Mouse (Mus musculus): ENCODE measurements around the gene Methig1. TPM values are rescaled to one million over a fixed set of nuclear protein-coding genes. Genes with fewer than 3 reads are reported as not detected.
A peak's percentile ranks its signal among the peaks of the same experiment; 100 is the strongest.

The Methig1 gene
- polyA plus RNA-seq, 1 experiment from 2014 or later, result not detected

- WGBS, result 89% methylated on average over 5 of the region's 5 CpGs
- no peak for ATAC-seq
- Histone ChIP-seq H3K9ac (replicated peaks) (no peak overlapping the region), H3K4me2 (replicated peaks) (no peak overlapping the region), H3K9me3 (no peaks in the 10 kb centered on the region), H3K4me3 (replicated peaks) (no peak overlapping the region), H3K4me1 (replicated peaks) (no peaks in the 10 kb centered on the region), H3K36me3 (peaks cover 88% of the 10 kb centered on the region), H3K27me3 (no peaks in the 10 kb centered on the region), H3K27ac (no peak overlapping the region)
Observed at GRCm38 (mm10) chr15:100406088-100406487, 53.1 kb downstream of the Methig1 start.

- no peaks in the 10 kb centered on the region for H3K27me3 ChIP-seq
- no peak for ATAC-seq
- peaks cover 44% of the 10 kb centered on the region for H3K36me3 ChIP-seq
- no peak overlapping the region for H3K27ac ChIP-seq
- H3K4me1 ChIP-seq (replicated peaks), result no peaks in the 10 kb centered on the region
- no peak overlapping the region for H3K4me2 ChIP-seq (replicated peaks)
- no peaks in the 10 kb centered on the region for H3K9me3 ChIP-seq
- no peak overlapping the region for H3K9ac ChIP-seq (replicated peaks)
- WGBS, result 66% methylated on average over 14 of the region's 14 CpGs
- no peak overlapping the region for H3K4me3 ChIP-seq (replicated peaks)
Observed at GRCm38 (mm10) chr15:100410918-100411672, 58.1 kb downstream of the Methig1 start.

- Histone ChIP-seq H3K4me1 (replicated peaks) (no peaks in the 10 kb centered on the region), H3K27ac (no peak overlapping the region), H3K4me3 (replicated peaks) (no peak overlapping the region), H3K27me3 (no peaks in the 10 kb centered on the region), H3K9me3 (no peaks in the 10 kb centered on the region), H3K4me2 (replicated peaks) (no peak overlapping the region), H3K9ac (replicated peaks) (no peak overlapping the region), H3K36me3 (peaks cover 43% of the 10 kb centered on the region)
- WGBS, result 92% methylated on average over 5 of the region's 5 CpGs
- ATAC-seq, result no peak
Observed at GRCm38 (mm10) chr15:100411731-100412130, 58.8 kb downstream of the Methig1 start.

- 75% methylated on average over 4 of the region's 5 CpGs for WGBS
- H3K27me3 ChIP-seq, result no peaks in the 10 kb centered on the region
- no peaks in the 10 kb centered on the region for H3K9me3 ChIP-seq
- H3K4me2 ChIP-seq (replicated peaks), result no peak overlapping the region
- no peak overlapping the region for H3K9ac ChIP-seq (replicated peaks)
- no peak overlapping the region for H3K27ac ChIP-seq
- no peak for ATAC-seq
- H3K36me3 ChIP-seq, result peaks cover 32% of the 10 kb centered on the region
- H3K4me1 ChIP-seq (replicated peaks), result no peaks in the 10 kb centered on the region
- no peak overlapping the region for H3K4me3 ChIP-seq (replicated peaks)
Observed at GRCm38 (mm10) chr15:100413306-100413705, 60.4 kb downstream of the Methig1 start.

- WGBS, result 75% methylated on average over 4 of the region's 4 CpGs
- peaks cover 2% of the 10 kb centered on the region for H3K4me1 ChIP-seq (replicated peaks)
- ATAC-seq, result no peak
- no peak overlapping the region for H3K27ac ChIP-seq
- H3K9me3 ChIP-seq, result no peaks in the 10 kb centered on the region
- H3K27me3 ChIP-seq, result no peaks in the 10 kb centered on the region
- H3K36me3 ChIP-seq, result peaks cover 25% of the 10 kb centered on the region
- no peak overlapping the region for H3K4me3 ChIP-seq (replicated peaks)
- 0 out of 2 replicates have a peak overlapping the region, but pooled peaks have one; percentile 19 for H3K9ac ChIP-seq (replicated peaks)
- H3K4me2 ChIP-seq (replicated peaks), result no peak overlapping the region
Observed at GRCm38 (mm10) chr15:100414011-100414410, 61.1 kb downstream of the Methig1 start.

GRCm38 (mm10) chr15:100414942-100415341, 62.0 kb downstream of the Methig1 start:
- H3K9ac ChIP-seq (replicated peaks), result no peak overlapping the region
- H3K4me2 ChIP-seq (replicated peaks), result no peak overlapping the region
- H3K4me1 ChIP-seq (replicated peaks), result peaks cover 11% of the 10 kb centered on the region
- WGBS, result 96% methylated on average over 13 of the region's 13 CpGs
- H3K4me3 ChIP-seq (replicated peaks), result no peak overlapping the region
- H3K9me3 ChIP-seq, result no peaks in the 10 kb centered on the region
- no peak for ATAC-seq
- H3K27ac ChIP-seq, result no peak overlapping the region
- H3K36me3 ChIP-seq, result peaks cover 15% of the 10 kb centered on the region
- no peaks in the 10 kb centered on the region for H3K27me3 ChIP-seq

GRCm38 (mm10) chr15:100415684-100416083, 62.7 kb downstream of the Methig1 start:
- no peak overlapping the region for H3K4me2 ChIP-seq (replicated peaks)
- H3K9me3 ChIP-seq, result no peaks in the 10 kb centered on the region
- no peak for ATAC-seq
- no peaks in the 10 kb centered on the region for H3K27me3 ChIP-seq
- H3K9ac ChIP-seq (replicated peaks), result no peak overlapping the region
- H3K4me1 ChIP-seq (replicated peaks), result peaks cover 18% of the 10 kb centered on the region
- H3K27ac ChIP-seq, result no peak overlapping the region
- 86% methylated on average over 8 of the region's 8 CpGs for WGBS
- peaks cover 8% of the 10 kb centered on the region; the same call in 1 of the 2 replicates for H3K36me3 ChIP-seq
- H3K4me3 ChIP-seq (replicated peaks), result no peak overlapping the region

GRCm38 (mm10) chr15:100417854-100418450, 65.0 kb downstream of the Methig1 start:
- H3K27ac ChIP-seq, result no peak overlapping the region
- H3K9ac ChIP-seq (replicated peaks), result no peak overlapping the region
- H3K4me2 ChIP-seq (replicated peaks), result no peak overlapping the region
- no peak overlapping the region for H3K4me3 ChIP-seq (replicated peaks)
- H3K9me3 ChIP-seq, result no peaks in the 10 kb centered on the region
- no peak for ATAC-seq
- peaks cover 34% of the 10 kb centered on the region for H3K4me1 ChIP-seq (replicated peaks)
- H3K36me3 ChIP-seq, result no peaks in the 10 kb centered on the region
- 87% methylated on average over 9 of the region's 9 CpGs for WGBS
- H3K27me3 ChIP-seq, result no peaks in the 10 kb centered on the region

- WGBS, result 74% methylated on average over 8 of the region's 8 CpGs
- Histone ChIP-seq H3K27ac (no peak overlapping the region), H3K4me1 (replicated peaks) (peaks cover 45% of the 10 kb centered on the region), H3K9me3 (no peaks in the 10 kb centered on the region), H3K9ac (replicated peaks) (peak overlapping the region; percentile 28), H3K27me3 (peaks cover 10% of the 10 kb centered on the region), H3K36me3 (no peaks in the 10 kb centered on the region), H3K4me3 (replicated peaks) (no peak overlapping the region; the same call in 1 of the 2 replicates), H3K4me2 (replicated peaks) (peak overlapping the region; percentile 2; the same call in 1 of the 2 replicates)
- ATAC-seq, result no peak
Observed at GRCm38 (mm10) chr15:100419311-100419710, 66.4 kb downstream of the Methig1 start.

GRCm38 (mm10) chr15:100419901-100420745, 67.2 kb downstream of the Methig1 start:
- Histone ChIP-seq H3K9ac (replicated peaks) (peak overlapping the region; percentile 28; the same call in 1 of the 2 replicates), H3K9me3 (no peaks in the 10 kb centered on the region), H3K4me2 (replicated peaks) (peak overlapping the region; percentile 6; the same call in 1 of the 2 replicates), H3K4me3 (replicated peaks) (no peak overlapping the region), H3K4me1 (replicated peaks) (peaks cover 48% of the 10 kb centered on the region), H3K36me3 (no peaks in the 10 kb centered on the region), H3K27me3 (peaks cover 18% of the 10 kb centered on the region), H3K27ac (no peak overlapping the region)
- ATAC-seq, result no peak
- WGBS, result 70% methylated on average over 9 of the region's 9 CpGs

- H3K36me3 ChIP-seq, result no peaks in the 10 kb centered on the region
- H3K9ac ChIP-seq (replicated peaks), result peak overlapping the region; percentile 94; the same call in 1 of the 2 replicates
- peak overlapping the region; percentile 68 for H3K4me2 ChIP-seq (replicated peaks)
- WGBS, result 53% methylated on average over 8 of the region's 8 CpGs
- peaks cover 29% of the 10 kb centered on the region for H3K27me3 ChIP-seq
- no peaks in the 10 kb centered on the region for H3K9me3 ChIP-seq
- ATAC-seq, result no peak
- H3K4me1 ChIP-seq (replicated peaks), result peaks cover 48% of the 10 kb centered on the region
- peak overlapping the region; percentile 41; the same call in 1 of the 2 replicates for H3K27ac ChIP-seq
- H3K4me3 ChIP-seq (replicated peaks), result peak overlapping the region; percentile 96
Observed at GRCm38 (mm10) chr15:100421059-100421757, 68.3 kb downstream of the Methig1 start.

Data from midbrain, embryonic 13.5 days (tissue).